Mouse (Mus musculus) frontal cortex, postnatal 25 days (tissue): ENCODE data around the gene Dimt1.
"Not testable (repeated sequence)": the region's sequence is repeated elsewhere in the genome, so short reads cannot be mapped to it uniquely, and the experiment has no call there.

Source experiments
- DNase-seq, 2 experiments: peaks; one replicate each; pipeline ENCODE4 v3.0.0; 2022; ENCODE audit warnings: low spot score in 2 of 2

Dimt1 gene

DNA sequence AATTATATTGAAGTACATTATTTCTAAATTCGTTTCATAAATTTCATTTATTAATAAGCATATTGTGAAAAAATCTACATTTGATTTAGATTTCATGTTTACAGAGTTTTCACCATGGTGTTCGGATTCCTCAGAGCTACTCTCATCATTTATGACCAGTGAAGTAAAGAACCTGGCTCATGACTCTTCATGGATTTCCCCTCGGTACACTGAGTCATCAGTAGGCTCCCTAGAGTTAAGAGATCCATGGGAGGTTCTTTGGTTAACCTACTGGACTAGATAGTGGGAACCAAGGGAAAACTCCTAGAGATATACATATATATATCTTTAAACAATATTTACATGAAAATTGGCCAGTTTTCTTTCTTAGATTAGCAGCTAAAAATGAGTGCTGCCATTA lies 13.6 kb downstream of the Dimt1 start:
- no peak for DNase-seq

DNA sequence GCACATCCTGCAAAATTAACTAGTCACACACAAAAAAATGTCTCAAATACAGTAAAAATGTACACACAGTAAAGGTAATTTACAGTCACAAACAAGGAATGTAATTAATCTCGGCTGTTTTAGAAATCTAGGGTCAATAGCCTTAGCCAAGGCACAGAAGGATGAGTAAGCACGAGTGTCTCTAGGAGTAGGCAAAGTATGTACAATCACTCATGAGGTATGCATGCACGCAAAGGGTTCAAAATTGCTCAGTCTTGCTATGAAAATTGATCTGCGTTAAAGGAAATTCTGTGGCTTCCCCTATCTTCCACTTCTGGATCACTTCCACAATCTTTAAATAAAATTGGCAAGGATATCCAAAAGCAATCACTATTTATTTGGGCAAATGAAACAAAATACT lies 14.6 kb downstream of the Dimt1 start:
- no peak for DNase-seq

DNA sequence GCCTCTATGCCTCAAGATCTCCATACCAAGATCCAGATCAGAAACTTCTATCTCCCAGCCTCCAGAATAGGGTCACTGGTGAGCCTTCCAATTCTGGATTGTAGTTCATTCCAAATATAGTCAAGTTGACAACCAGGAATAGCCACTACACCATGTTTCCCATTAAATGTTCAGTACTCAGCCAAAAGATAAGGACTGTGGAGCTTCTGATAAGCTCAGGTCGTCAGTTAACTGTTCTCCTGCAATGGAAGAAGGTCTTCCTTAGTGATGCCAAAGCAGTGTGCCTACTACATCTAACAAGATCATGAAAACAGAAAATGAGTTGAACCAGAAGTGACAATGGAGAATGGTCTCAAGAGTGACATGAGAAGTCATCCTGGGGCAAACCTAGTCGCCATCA lies 50.0 kb downstream of the Dimt1 start:
- DNase-seq, result no peak

DNA sequence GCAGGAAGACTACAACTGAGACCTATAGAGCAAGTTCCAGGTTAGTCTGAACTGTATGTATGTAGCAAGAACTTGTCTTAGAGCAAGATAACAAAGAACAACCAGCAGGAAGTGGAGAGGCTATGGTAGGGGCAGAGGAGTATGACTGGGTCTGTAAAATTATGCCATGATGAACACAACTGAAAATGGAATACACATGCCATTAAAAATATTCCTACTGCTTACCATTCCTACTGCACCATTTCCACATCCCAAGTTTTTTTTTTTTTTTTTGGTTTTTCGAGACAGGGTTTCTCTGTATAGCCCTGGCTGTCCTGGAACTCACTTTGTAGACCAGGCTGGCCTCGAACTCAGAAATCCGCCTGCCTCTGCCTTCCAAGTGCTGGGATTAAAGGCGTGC lies 50.6 kb downstream of the Dimt1 start:
- DNase-seq, result not testable (repeated sequence)

DNA sequence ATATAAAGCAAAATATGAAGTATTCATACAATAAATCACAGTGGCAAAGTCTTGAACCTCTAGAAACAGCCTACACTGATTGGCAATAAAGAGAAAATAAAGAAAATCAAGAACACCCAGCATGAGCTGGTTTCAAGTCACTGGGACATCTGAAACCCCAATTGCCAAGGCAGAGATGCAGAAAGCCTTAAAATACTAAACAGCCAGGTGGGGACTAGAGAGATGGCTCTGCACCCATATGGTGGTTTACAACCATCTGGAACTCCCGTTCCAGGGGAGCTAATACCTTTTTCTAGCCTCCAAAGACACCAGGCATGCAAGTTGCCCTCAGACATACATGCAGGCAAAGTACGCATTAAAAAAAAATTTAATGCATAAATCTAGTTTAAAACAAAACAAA lies 51.1 kb downstream of the Dimt1 start:
- no peak for DNase-seq

DNA sequence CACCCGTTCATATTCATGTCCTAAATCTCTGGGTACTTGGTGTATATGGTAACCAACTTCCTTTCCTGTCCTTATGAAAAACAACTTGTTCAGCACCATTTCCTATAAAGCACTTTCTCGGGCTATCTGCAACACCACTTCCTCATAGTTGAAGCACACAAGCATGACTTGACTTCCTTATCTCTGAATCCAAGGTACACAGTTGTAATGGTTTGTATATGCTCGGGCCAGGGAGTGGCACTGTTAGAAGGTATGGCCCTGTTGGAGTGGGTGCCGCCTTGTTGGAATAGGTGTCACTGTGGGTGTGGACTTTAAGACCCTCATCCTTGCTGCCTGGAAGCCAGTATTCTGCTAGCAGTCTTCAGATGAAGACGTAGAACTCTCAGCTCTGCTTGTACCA lies 51.7 kb downstream of the Dimt1 start:
- no peak for DNase-seq

DNA sequence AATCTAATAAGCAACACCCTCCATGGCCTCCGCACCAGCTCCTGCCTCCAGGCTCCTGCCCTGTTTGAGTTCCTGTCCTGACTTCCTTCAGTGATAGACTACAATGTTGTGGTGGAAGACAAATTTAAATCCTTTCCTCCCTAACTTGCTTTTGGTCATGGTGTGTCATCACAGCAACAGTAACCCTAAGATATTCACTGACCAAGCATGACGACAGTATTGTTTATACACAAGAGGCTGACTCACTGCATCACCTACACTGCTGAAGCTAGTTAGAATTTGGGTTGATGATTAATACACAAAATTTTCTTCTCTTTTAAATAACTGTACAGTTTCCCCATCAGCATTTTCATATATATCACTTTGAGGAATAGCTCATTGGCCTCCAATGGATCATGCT lies 56.3 kb downstream of the Dimt1 start:
- DNase-seq, result no peak

DNA sequence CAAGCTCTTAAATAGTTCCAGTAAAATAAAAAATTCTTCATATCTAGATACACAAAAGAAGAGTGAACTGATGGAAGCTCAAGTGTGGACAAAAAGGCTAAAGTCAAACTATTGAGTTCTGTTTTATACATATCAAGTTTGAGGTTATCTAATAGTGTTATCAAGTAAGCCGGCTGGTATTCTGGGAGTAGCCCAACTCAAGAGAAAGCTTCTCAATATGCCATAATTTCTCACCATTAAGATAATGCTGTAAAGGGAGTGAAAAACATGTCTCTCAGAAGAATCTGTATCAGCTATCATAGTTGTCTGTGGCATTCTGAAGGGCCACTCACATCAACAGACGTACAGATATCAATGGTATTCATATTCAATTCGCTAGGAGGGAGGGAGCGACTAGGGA lies 61.2 kb downstream of the Dimt1 start:
- DNase-seq, result no peak
